12 mouse cellular contexts compared by ENCODE assay signal in genomic region chr10:91092812-91093211, GRCm38 (mm10).
"Had no signal": no experiment of that assay in that cellular context is flagged by ENCODE, and none has a peak within 500 bp of the region (broad histone marks: within the 10 kb centered on the region; RNA-seq: fewer than 3 reads in every experiment).

No protein-coding gene starts in this region.

- H3K9me3 ChIP-seq: limb, embryonic 10.5 days; liver, embryonic 15.5 days; neural tube, embryonic 15.5 days had no signal

- H3K4me1 ChIP-seq: limb, embryonic 10.5 days; liver, embryonic 15.5 days; neural tube, embryonic 15.5 days had no signal

- H3K4me3 ChIP-seq: left cerebral cortex, adult 2 months; limb, embryonic 10.5 days; liver, embryonic 15.5 days; myocyte; neural tube, embryonic 15.5 days had no signal

- H3K27me3 ChIP-seq: liver, embryonic 15.5 days; neural tube, embryonic 15.5 days had no signal

- ATAC-seq: lung, postnatal 0 days had no signal

- H3K36me3 ChIP-seq: liver, embryonic 15.5 days; neural tube, embryonic 15.5 days had no signal

- DNase-seq: kidney, postnatal 25 days; lung, adult 2 months; lung, postnatal 36 days; midbrain, embryonic 14.5 days; thymus, adult 18-20 months; thymus, postnatal 14 days had no signal

- H3K27ac ChIP-seq: left cerebral cortex, adult 2 months; limb, embryonic 10.5 days; liver, embryonic 15.5 days; neural tube, embryonic 15.5 days had no signal
